Mouse (Mus musculus): ENCODE data around the gene Atf4. TPM values are rescaled to one million over a fixed set of nuclear protein-coding genes. Genes with fewer than 3 reads are reported as not detected.
A peak's percentile ranks its signal among the peaks of the same experiment; 100 is the strongest.

Gene Atf4
- polyA plus RNA-seq, 1 experiment from 2014 or later: 139 TPM

DNA sequence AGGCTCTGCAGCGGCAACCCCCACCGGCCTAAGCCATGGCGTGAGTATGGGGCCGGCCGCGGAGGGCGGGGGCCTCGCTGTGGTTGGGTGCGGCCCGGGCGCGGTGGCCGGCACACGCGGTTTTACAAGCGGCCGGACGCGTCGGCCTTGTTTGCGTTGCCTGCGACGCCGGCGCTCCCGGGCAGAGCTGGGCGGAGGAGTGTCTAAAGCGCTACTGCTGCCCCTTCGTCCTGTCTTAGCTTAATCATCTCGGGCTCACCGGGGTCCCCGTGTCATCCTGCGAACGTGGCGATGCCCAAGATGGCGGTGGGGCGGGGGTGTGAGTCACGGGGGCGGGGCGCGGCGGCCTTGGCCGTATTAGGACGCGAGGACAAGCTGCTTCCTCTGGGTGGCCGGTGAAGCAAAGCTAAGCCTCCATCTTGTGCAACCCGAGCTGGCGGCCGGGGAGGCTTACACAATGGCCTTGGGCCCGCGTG is 700 bp downstream of the Atf4 start:
- H3K4me3 ChIP-seq (ENCODE audit: low read depth, low read length): peak overlapping the region; percentile 99
- H3K36me3 ChIP-seq (ENCODE audit: control insufficient read depth, insufficient read depth, low read length): peaks cover 13% of the 10 kb centered on the region; the same call in 1 of the 2 replicates
- no peaks in the 10 kb centered on the region for H3K9me3 ChIP-seq (ENCODE audit: control insufficient read depth, low read length)
- H3K9ac ChIP-seq (ENCODE audit: low read length): peak overlapping the region; percentile 99
- no peaks in the 10 kb centered on the region for H3K27me3 ChIP-seq (ENCODE audit: control insufficient read depth, insufficient read depth, low read length)
- ATAC-seq (replicated peaks; ENCODE audit: low FRiP score) (peak; percentile 52), DNase-seq (ENCODE audit: low spot score) (peak; percentile 93)
- peak overlapping the region; percentile 97 for H3K4me2 ChIP-seq (ENCODE audit: low read depth, low read length, severe bottlenecking)
- H3K27ac ChIP-seq (ENCODE audit: low read depth, low read length): peak overlapping the region; percentile 93
- peaks cover 14% of the 10 kb centered on the region for H3K4me1 ChIP-seq (replicated peaks; ENCODE audit: control insufficient read depth, insufficient read depth, low read length)
- WGBS: under 1% methylated on average over 41 of the region's 51 CpGs

DNA sequence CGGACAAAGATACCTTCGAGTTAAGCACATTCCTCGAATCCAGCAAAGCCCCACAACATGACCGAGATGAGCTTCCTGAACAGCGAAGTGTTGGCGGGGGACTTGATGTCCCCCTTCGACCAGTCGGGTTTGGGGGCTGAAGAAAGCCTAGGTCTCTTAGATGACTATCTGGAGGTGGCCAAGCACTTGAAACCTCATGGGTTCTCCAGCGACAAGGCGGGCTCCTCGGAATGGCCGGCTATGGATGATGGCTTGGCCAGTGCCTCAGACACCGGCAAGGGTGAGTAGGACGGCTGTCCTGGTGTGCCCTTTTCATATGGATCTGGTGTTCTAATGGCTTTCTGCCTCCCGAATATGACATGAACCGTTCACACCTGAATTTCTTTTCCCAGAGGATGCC is 1.3 kb downstream of the Atf4 start:
- Histone ChIP-seq H3K4me2 (ENCODE audit: low read depth, low read length, severe bottlenecking) (peak overlapping the region; percentile 97), H3K27ac (ENCODE audit: low read depth, low read length) (peak overlapping the region; percentile 93), H3K9ac (ENCODE audit: low read length) (peak overlapping the region; percentile 99), H3K27me3 (ENCODE audit: control insufficient read depth, insufficient read depth, low read length) (no peaks in the 10 kb centered on the region), H3K4me3 (ENCODE audit: low read depth, low read length) (peak overlapping the region; percentile 99), H3K9me3 (ENCODE audit: control insufficient read depth, low read length) (no peaks in the 10 kb centered on the region), H3K4me1 (replicated peaks; ENCODE audit: control insufficient read depth, insufficient read depth, low read length) (peaks cover 14% of the 10 kb centered on the region), H3K36me3 (ENCODE audit: control insufficient read depth, insufficient read depth, low read length) (peaks cover 13% of the 10 kb centered on the region; the same call in 1 of the 2 replicates)
- DNase-seq (ENCODE audit: low spot score): no peak
- ATAC-seq (replicated peaks; ENCODE audit: low FRiP score): no peak
- 12% methylated on average over 16 of the region's 16 CpGs for WGBS

DNA sequence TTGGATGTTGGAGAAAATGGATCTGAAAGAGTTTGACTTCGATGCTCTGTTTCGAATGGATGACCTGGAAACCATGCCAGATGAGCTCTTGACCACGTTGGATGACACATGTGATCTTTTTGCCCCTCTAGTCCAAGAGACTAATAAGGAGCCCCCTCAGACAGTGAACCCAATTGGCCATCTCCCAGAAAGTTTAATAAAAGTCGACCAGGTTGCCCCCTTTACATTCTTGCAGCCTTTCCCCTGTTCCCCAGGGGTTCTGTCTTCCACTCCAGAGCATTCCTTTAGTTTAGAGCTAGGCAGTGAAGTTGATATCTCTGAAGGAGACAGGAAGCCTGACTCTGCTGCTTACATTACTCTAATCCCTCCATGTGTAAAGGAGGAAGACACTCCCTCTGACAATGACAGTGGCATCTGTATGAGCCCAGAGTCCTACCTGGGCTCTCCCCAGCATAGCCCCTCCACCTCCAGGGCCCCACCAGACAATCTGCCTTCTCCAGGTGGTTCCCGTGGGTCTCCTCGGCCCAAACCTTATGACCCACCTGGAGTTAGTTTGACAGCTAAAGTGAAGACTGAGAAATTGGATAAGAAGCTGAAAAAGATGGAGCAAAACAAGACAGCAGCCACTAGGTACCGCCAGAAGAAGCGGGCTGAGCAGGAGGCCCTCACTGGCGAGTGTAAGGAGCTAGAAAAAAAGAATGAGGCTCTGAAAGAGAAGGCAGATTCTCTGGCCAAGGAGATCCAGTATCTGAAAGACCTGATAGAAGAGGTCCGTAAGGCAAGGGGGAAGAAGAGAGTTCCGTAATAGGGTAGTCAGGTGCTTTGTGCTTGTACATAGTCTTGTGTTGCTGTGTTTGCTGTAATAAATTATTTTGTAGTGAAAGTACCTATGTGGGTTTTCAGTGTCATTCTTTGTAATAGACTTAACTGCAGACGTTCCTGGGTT is 1.9 kb downstream of the Atf4 start:
- Histone ChIP-seq H3K27me3 (ENCODE audit: control insufficient read depth, insufficient read depth, low read length) (no peaks in the 10 kb centered on the region), H3K9ac (ENCODE audit: low read length) (peak overlapping the region; percentile 99), H3K9me3 (ENCODE audit: control insufficient read depth, low read length) (no peaks in the 10 kb centered on the region), H3K27ac (ENCODE audit: low read depth, low read length) (peak overlapping the region; percentile 93), H3K36me3 (ENCODE audit: control insufficient read depth, insufficient read depth, low read length) (peaks cover 13% of the 10 kb centered on the region; the same call in 1 of the 2 replicates), H3K4me3 (ENCODE audit: low read depth, low read length) (peak overlapping the region; percentile 99), H3K4me1 (replicated peaks; ENCODE audit: control insufficient read depth, insufficient read depth, low read length) (peaks cover 14% of the 10 kb centered on the region), H3K4me2 (ENCODE audit: low read depth, low read length, severe bottlenecking) (peak overlapping the region; percentile 97)
- WGBS: 70% methylated on average over 12 of the region's 12 CpGs
- no peak for DNase-seq (ENCODE audit: low spot score)
- no peak for ATAC-seq (replicated peaks; ENCODE audit: low FRiP score)

DNA sequence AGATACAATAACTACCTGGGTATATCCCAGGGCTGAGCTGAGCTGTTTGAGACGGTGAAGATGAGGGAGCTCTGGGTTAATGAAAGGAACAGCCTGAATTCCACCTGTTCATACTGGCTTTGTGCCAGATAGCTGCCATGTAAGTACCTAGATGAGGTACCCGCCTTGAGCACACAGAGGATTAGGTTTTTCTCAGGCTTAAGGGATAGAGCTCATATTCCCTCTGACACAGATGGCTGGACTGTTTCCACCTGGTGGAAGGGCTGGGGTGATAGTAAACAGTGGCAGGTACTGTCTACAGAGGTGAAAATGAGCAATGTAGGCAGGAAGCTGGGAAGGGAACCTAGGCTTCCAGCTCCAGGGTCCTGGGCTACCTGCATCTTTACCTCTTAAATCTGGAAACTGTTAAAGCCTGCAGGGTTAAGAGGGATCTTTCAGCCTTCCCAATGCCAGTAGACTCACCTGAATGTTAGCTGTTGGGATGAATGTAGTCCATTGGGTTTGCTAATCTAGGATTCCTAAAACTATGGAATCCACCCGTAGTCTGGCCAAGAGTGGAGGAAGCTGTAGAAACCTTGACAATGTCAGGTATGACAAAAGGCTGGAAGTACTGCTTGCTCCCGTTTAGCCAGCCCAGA is 2.7 kb downstream of the Atf4 start:
- Histone ChIP-seq H3K9me3 (ENCODE audit: control insufficient read depth, low read length) (no peaks in the 10 kb centered on the region), H3K4me3 (ENCODE audit: low read depth, low read length) (peak overlapping the region; percentile 99; the same call in 1 of the 2 replicates), H3K4me2 (ENCODE audit: low read depth, low read length, severe bottlenecking) (no peak overlapping the region; the same call in 1 of the 2 replicates), H3K4me1 (replicated peaks; ENCODE audit: control insufficient read depth, insufficient read depth, low read length) (peaks cover 14% of the 10 kb centered on the region), H3K27me3 (ENCODE audit: control insufficient read depth, insufficient read depth, low read length) (no peaks in the 10 kb centered on the region), H3K36me3 (ENCODE audit: control insufficient read depth, insufficient read depth, low read length) (peaks cover 13% of the 10 kb centered on the region; the same call in 1 of the 2 replicates), H3K27ac (ENCODE audit: low read depth, low read length) (0 out of 2 replicates have a peak overlapping the region, but pooled peaks have one; percentile 2), H3K9ac (ENCODE audit: low read length) (0 out of 2 replicates have a peak overlapping the region, but pooled peaks have one; percentile 1)
- 43% methylated on average over 4 of the region's 4 CpGs for WGBS
- DNase-seq (ENCODE audit: low spot score) (no peak), ATAC-seq (replicated peaks; ENCODE audit: low FRiP score) (no peak)

DNA sequence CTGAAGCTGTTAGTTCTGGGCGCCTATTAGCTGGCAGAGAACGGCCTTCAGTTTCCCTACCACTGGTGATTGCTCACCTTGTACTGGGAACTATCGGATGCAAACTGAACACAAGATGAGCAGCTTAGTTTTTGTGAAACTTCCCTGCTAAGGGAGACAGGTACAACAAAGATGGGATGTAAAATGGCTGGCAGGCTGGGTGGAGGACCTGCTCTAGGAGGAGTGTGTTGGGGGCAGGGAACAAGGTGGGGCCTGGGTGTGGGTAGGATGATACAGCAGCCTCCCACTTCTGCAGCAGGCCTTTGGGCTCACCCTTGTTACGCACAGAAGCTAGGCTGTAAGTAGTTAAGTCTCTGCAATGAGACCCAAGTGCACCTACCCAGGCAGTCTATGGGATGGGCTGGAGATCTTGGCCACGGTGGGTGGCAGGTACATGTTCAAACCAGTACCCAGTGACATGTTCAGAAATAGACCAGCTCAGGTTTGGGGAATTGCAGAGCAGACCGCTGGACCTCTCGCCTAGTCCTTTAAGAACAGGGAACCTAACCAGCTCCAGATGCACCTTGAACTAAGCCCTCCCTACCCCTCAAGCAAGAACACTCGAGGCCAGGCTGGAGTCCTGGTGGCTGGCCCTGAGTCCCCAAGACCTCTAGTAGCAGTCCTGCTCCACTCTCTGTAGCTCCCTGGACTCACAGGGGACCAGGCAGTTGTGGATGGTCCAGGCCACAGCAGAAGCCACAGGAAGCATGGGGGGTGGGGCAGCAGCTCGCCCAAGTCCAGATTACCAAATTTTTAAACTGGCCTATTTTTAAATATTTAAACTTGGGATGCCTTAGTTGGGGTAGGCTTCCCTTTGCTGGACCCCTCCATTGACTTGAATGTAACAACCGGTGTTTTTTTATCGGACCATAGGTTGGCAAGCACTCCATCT is 3.5 kb downstream of the Atf4 start:
- ATAC-seq (replicated peaks; ENCODE audit: low FRiP score) (no peak), DNase-seq (ENCODE audit: low spot score) (peak; percentile 61)
- no peaks in the 10 kb centered on the region for H3K27me3 ChIP-seq (ENCODE audit: control insufficient read depth, insufficient read depth, low read length)
- peaks cover 13% of the 10 kb centered on the region; the same call in 1 of the 2 replicates for H3K36me3 ChIP-seq (ENCODE audit: control insufficient read depth, insufficient read depth, low read length)
- H3K27ac ChIP-seq (ENCODE audit: low read depth, low read length): peak overlapping the region; percentile 0; the same call in 1 of the 2 replicates
- H3K4me1 ChIP-seq (replicated peaks; ENCODE audit: control insufficient read depth, insufficient read depth, low read length): peaks cover 16% of the 10 kb centered on the region
- no peaks in the 10 kb centered on the region for H3K9me3 ChIP-seq (ENCODE audit: control insufficient read depth, low read length)
- H3K4me3 ChIP-seq (ENCODE audit: low read depth, low read length): no peak overlapping the region
- H3K9ac ChIP-seq (ENCODE audit: low read length): no peak overlapping the region
- WGBS: 72% methylated on average over 11 of the region's 11 CpGs
- no peak overlapping the region for H3K4me2 ChIP-seq (ENCODE audit: low read depth, low read length, severe bottlenecking)

DNA sequence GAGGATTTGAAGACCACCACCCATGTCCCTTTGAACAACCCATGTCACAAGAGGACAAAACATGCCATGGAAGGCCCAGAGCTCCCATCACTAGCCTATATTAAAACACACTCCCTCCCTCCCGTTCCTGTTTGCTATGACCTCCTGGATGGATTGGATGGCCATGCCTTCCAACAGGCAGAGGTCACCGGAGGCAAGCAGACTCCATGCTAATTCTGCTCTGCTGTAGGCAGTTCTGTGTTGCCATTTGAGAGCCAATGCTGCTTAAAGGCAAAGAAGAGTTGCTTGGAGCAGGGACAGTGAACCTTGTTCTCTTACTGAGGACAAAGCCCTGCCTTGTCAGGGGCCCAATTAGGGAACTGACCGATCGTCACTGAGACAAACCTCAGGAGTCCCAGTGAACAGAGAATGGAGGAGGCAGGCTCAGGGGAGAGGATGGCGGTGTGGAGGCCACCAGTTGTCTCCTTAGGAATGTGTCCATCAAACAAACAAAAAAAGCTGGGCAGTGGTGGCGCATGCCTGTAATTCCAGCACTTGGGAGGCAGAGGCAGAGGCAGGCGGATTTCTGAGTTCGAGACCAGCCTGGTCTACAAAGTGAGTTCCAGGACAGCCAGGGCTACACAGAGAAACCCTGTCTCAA is 4.5 kb downstream of the Atf4 start:
- 74% methylated on average over 8 of the region's 8 CpGs for WGBS
- Histone ChIP-seq H3K9me3 (ENCODE audit: control insufficient read depth, low read length) (no peaks in the 10 kb centered on the region), H3K9ac (ENCODE audit: low read length) (no peak overlapping the region), H3K27me3 (ENCODE audit: control insufficient read depth, insufficient read depth, low read length) (no peaks in the 10 kb centered on the region), H3K4me2 (ENCODE audit: low read depth, low read length, severe bottlenecking) (no peak overlapping the region), H3K4me3 (ENCODE audit: low read depth, low read length) (no peak overlapping the region), H3K4me1 (replicated peaks; ENCODE audit: control insufficient read depth, insufficient read depth, low read length) (peaks cover 12% of the 10 kb centered on the region), H3K36me3 (ENCODE audit: control insufficient read depth, insufficient read depth, low read length) (peaks cover 13% of the 10 kb centered on the region; the same call in 1 of the 2 replicates), H3K27ac (ENCODE audit: low read depth, low read length) (no peak overlapping the region)
- no peak for ATAC-seq (replicated peaks; ENCODE audit: low FRiP score)
- DNase-seq (ENCODE audit: low spot score): no peak

DNA sequence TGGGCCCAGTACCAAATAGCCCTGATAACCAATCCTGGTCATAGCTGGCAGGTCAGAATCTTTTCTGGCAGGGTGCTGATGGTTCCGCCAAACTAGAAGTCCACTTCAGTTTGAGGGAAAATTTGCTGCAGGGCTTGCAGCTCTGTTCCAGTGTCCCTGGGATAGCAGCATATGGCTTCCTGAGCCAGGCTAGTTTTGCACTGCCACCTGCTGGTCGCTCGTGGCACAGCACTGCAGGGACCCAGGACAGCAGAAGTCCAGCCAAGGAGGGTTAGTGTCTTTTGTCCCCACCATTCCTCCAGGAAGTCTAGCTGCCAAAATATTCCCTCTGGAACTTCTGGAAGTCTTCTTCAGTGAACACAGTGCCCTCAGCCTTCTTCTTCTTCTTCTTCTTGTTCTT is 5.7 kb downstream of the Atf4 start:
- Histone ChIP-seq H3K9ac (ENCODE audit: low read length) (no peak overlapping the region), H3K4me3 (ENCODE audit: low read depth, low read length) (no peak overlapping the region), H3K27me3 (ENCODE audit: control insufficient read depth, insufficient read depth, low read length) (no peaks in the 10 kb centered on the region), H3K9me3 (ENCODE audit: control insufficient read depth, low read length) (no peaks in the 10 kb centered on the region), H3K36me3 (ENCODE audit: control insufficient read depth, insufficient read depth, low read length) (peaks cover 13% of the 10 kb centered on the region; the same call in 1 of the 2 replicates), H3K4me2 (ENCODE audit: low read depth, low read length, severe bottlenecking) (no peak overlapping the region), H3K27ac (ENCODE audit: low read depth, low read length) (no peak overlapping the region), H3K4me1 (replicated peaks; ENCODE audit: control insufficient read depth, insufficient read depth, low read length) (peaks cover 13% of the 10 kb centered on the region)
- ATAC-seq (replicated peaks; ENCODE audit: low FRiP score): no peak
- 20% methylated on average over 3 of the region's 3 CpGs for WGBS
- DNase-seq (ENCODE audit: low spot score): peak; percentile 92
